Mouse (Mus musculus): ENCODE measurements around the gene Tecr.
A peak's percentile ranks its signal among the peaks of the same experiment; 100 is the strongest.

Gene Tecr

GRCm38 (mm10) chr8:83607661-83608397 is at the start of gene Tecr, which contains the start of gene Dnajb1:
TSS of gene Tecr (minus strand) at chr8:83607971.
TSS of gene Dnajb1 (plus strand) at chr8:83608193.
- peak; percentile 100 for DNase-seq

GRCm38 (mm10) chr8:83656484-83657246 is 48.9 kb upstream of the Tecr start:
- DNase-seq: peak in 1 of 2 experiments; percentile 33

GRCm38 (mm10) chr8:83656043-83656442 is 48.3 kb upstream of the Tecr start:
- no peak for DNase-seq

- DNase-seq: no peak
These were observed 47.0 kb upstream of the Tecr start for GRCm38 (mm10) chr8:83654725-83655124.

GRCm38 (mm10) chr8:83653662-83654017 is 45.9 kb upstream of the Tecr start:
- DNase-seq: no peak

- DNase-seq: peak in 1 of 2 experiments; percentile 47
These were observed 45.2 kb upstream of the Tecr start for GRCm38 (mm10) chr8:83652744-83653661.

GRCm38 (mm10) chr8:83652030-83652743 is 44.4 kb upstream of the Tecr start, which contains the start of gene Gipc1:
TSS of gene Gipc1 (plus strand) at chr8:83652677.
- DNase-seq: peak; percentile 94 to 96

- no peak for DNase-seq
These were observed 41.9 kb upstream of the Tecr start for GRCm38 (mm10) chr8:83649699-83650098.

GRCm38 (mm10) chr8:83648031-83648430 is 40.3 kb upstream of the Tecr start:
- no peak for DNase-seq

- no peak for DNase-seq
These were observed 39.7 kb upstream of the Tecr start for GRCm38 (mm10) chr8:83647511-83647910.

GRCm38 (mm10) chr8:83639649-83640048 is 31.9 kb upstream of the Tecr start:
- DNase-seq: no peak

GRCm38 (mm10) chr8:83638856-83639255 is 31.1 kb upstream of the Tecr start:
- no peak for DNase-seq

- DNase-seq: no peak
These were observed 24.4 kb upstream of the Tecr start for GRCm38 (mm10) chr8:83632083-83632707.

- no peak for DNase-seq
These were observed 18.0 kb upstream of the Tecr start for GRCm38 (mm10) chr8:83625676-83626299.

- no peak for DNase-seq
These were observed 17.0 kb upstream of the Tecr start for GRCm38 (mm10) chr8:83624739-83625138.

- DNase-seq: no peak
These were observed 15.8 kb upstream of the Tecr start for GRCm38 (mm10) chr8:83623549-83623948.

- peak; percentile 88 to 90 for DNase-seq
These were observed 14.7 kb upstream of the Tecr start for GRCm38 (mm10) chr8:83622389-83622989.

GRCm38 (mm10) chr8:83621691-83622388 is 14.1 kb upstream of the Tecr start:
- no peak for DNase-seq

- DNase-seq: no peak
These were observed 12.0 kb upstream of the Tecr start for GRCm38 (mm10) chr8:83619568-83620285.

- no peak for DNase-seq
These were observed 10.8 kb upstream of the Tecr start for GRCm38 (mm10) chr8:83618566-83618965.

Data from B cell, adult 2 months (primary cell).